Mouse (Mus musculus): ENCODE data around the gene Clybl. TPM values are rescaled to one million over a fixed set of nuclear protein-coding genes. Genes with fewer than 3 reads are reported as not detected.

Gene Clybl
- total and polyA plus RNA-seq, 3 experiments, result 13.4 to 36.6 TPM; not detected in 1

GRCm38 (mm10) chr14:122402716-122403258 lies 221.3 kb downstream of the Clybl start:
- DNase-seq (ENCODE audit: low read depth, low spot score), result no peak
- H3K4me3 ChIP-seq (ENCODE audit: control insufficient read depth in 1 of 2, insufficient read depth in 1 of 2, low read depth in 2 of 2, low read length in 2 of 2), result no peak overlapping the region

GRCm38 (mm10) chr14:122403422-122403940 lies 222.0 kb downstream of the Clybl start:
- no peaks in the 10 kb centered on the region for H3K36me3 ChIP-seq (ENCODE audit: control insufficient read depth in 1 of 2, insufficient read depth in 2 of 2, low read length in 2 of 2)
- H3K9me3 ChIP-seq (replicated peaks; ENCODE audit: insufficient read depth, low read length), result no peaks in the 10 kb centered on the region
- no peak overlapping the region for H3K27ac ChIP-seq (ENCODE audit: control insufficient read depth, low read depth, low read length)
- H3K4me3 ChIP-seq (ENCODE audit: control insufficient read depth in 1 of 2, insufficient read depth in 1 of 2, low read depth in 2 of 2, low read length in 2 of 2), result no peak overlapping the region
- no peak overlapping the region for H3K9ac ChIP-seq (ENCODE audit: control insufficient read depth, low read depth, low read length, poor library complexity, severe bottlenecking)
- no peaks in the 10 kb centered on the region for H3K27me3 ChIP-seq (ENCODE audit: control insufficient read depth in 1 of 2, insufficient read depth in 2 of 2, low read length in 2 of 2)
- no peak for TF ChIP-seq MAFK (IDR thresholded peaks at IDR 0.05; ENCODE audit: borderline replicate concordance, low read depth, low read length)
- TF ChIP-seq BHLHE40 (IDR thresholded peaks at IDR 0.05; ENCODE audit: borderline replicate concordance, low read depth, low read length), result no peak
- no peak for TF ChIP-seq MYB (IDR thresholded peaks at IDR 0.05; ENCODE audit: low read depth, low read length)
- no peak for TF ChIP-seq JUND (IDR thresholded peaks at IDR 0.05; ENCODE audit: low read depth, low read length)
- no peak for TF ChIP-seq MYC (IDR thresholded peaks at IDR 0.05; ENCODE audit: low read depth, low read length)
- TF ChIP-seq MAX (IDR thresholded peaks at IDR 0.05; ENCODE audit: low read length), result no peak
- TF ChIP-seq GABPA (IDR thresholded peaks at IDR 0.05; ENCODE audit: low read depth, low read length), result no peak
- TF ChIP-seq GATA1 (IDR thresholded peaks at IDR 0.05; ENCODE audit: low read depth, low read length), result no peak
- TF ChIP-seq EP300 (IDR thresholded peaks at IDR 0.05; ENCODE audit: low read depth in 1 of 2, low read length in 2 of 2), result no peak
- no peak for TF ChIP-seq MAZ (IDR thresholded peaks at IDR 0.05; ENCODE audit: low read depth, low read length)
- no peak for TF ChIP-seq ZNF384 (IDR thresholded peaks at IDR 0.05; ENCODE audit: low read depth, low read length)
- no peak for TF ChIP-seq MEF2A (IDR thresholded peaks at IDR 0.05; ENCODE audit: extremely low read depth, insufficient replicate concordance, low read depth, low read length, poor library complexity, severe bottlenecking)
- TF ChIP-seq CHD1 (IDR thresholded peaks at IDR 0.05; ENCODE audit: low read depth, low read length), result no peak
- TF ChIP-seq ELF1 (IDR thresholded peaks at IDR 0.05; ENCODE audit: low read depth, low read length), result no peak
- H3K79me2 ChIP-seq (ENCODE audit: control insufficient read depth, insufficient read depth, low read length, poor library complexity), result no peaks in the 10 kb centered on the region
- no peaks in the 10 kb centered on the region for H3K4me1 ChIP-seq (ENCODE audit: control insufficient read depth in 1 of 2, insufficient read depth in 2 of 2, low read length in 2 of 2)
- DNase-seq (ENCODE audit: low read depth, low spot score), result no peak

More at GRCm38 (mm10) chr14:122402716-122403258, 221.3 kb downstream of the Clybl start:
- no peaks in the 10 kb centered on the region for H3K36me3 ChIP-seq (ENCODE audit: control insufficient read depth in 1 of 2, insufficient read depth in 2 of 2, low read length in 2 of 2)
- no peaks in the 10 kb centered on the region for H3K27me3 ChIP-seq (ENCODE audit: control insufficient read depth in 1 of 2, insufficient read depth in 2 of 2, low read length in 2 of 2)
- H3K27ac ChIP-seq (ENCODE audit: control insufficient read depth, low read depth, low read length), result no peak overlapping the region
- H3K9ac ChIP-seq (ENCODE audit: control insufficient read depth, low read depth, low read length, poor library complexity, severe bottlenecking), result no peak overlapping the region
- no peaks in the 10 kb centered on the region for H3K79me2 ChIP-seq (ENCODE audit: control insufficient read depth, insufficient read depth, low read length, poor library complexity)
- no peak for TF ChIP-seq MYC (IDR thresholded peaks at IDR 0.05; ENCODE audit: low read depth, low read length)
- TF ChIP-seq TAL1 (IDR thresholded peaks at IDR 0.05; ENCODE audit: low read length), result no peak
- no peak for TF ChIP-seq ZMIZ1 (IDR thresholded peaks at IDR 0.05; ENCODE audit: low read depth, low read length)
- TF ChIP-seq EP300 (IDR thresholded peaks at IDR 0.05; ENCODE audit: low read depth in 1 of 2, low read length in 2 of 2), result no peak
- no peak for TF ChIP-seq ZNF384 (IDR thresholded peaks at IDR 0.05; ENCODE audit: low read depth, low read length)
- H3K9me3 ChIP-seq (replicated peaks; ENCODE audit: insufficient read depth, low read length), result no peaks in the 10 kb centered on the region
- no peaks in the 10 kb centered on the region for H3K4me1 ChIP-seq (ENCODE audit: control insufficient read depth in 1 of 2, insufficient read depth in 2 of 2, low read length in 2 of 2)
